Mouse (Mus musculus) A20 (cell line): ENCODE data around the gene Kir3dl2.
"Not testable (repeated sequence)": the region's sequence is repeated elsewhere in the genome, so short reads cannot be mapped to it uniquely, and the experiment has no call there.

Experiments
- DNase-seq: peaks from one replicate; pipeline ENCODE4 v3.0.0-alpha.2; 2011; ENCODE audit warnings: low read depth, low spot score

Gene Kir3dl2

GRCm38 (mm10) chrX:136543956-136544355, at the start of gene Kir3dl2:
TSS of gene Kir3dl2 (minus strand) at chrX:136544056.
- DNase-seq = not testable (repeated sequence)

- DNase-seq = no peak
These were observed 47.0 kb upstream of the Kir3dl2 start for GRCm38 (mm10) chrX:136590897-136591257.

GRCm38 (mm10) chrX:136590199-136590896, 46.5 kb upstream of the Kir3dl2 start, which contains the start of gene Tceal3:
TSS of gene Tceal3 (plus strand) at chrX:136590842.
- DNase-seq = no peak

- DNase-seq = no peak
These were observed 40.8 kb upstream of the Kir3dl2 start for GRCm38 (mm10) chrX:136584617-136585016.

GRCm38 (mm10) chrX:136569094-136569493, 25.2 kb upstream of the Kir3dl2 start:
- DNase-seq = not testable (repeated sequence)

- DNase-seq = not testable (repeated sequence)
These were observed 26.2 kb downstream of the Kir3dl2 start, which contains the start of gene Kir3dl1 for GRCm38 (mm10) chrX:136517699-136518098. TSS of gene Kir3dl1 (plus strand) at chrX:136517999.
